Mouse (Mus musculus) erythroblast, embryonic 14.5 days (primary cell): ENCODE measurements around the gene Ccdc96.

Experiments
- GATA1 ChIP-seq: IDR thresholded peaks from 2 replicates; pipeline ENCODE4 v1.6.1; 2012; ENCODE audit warnings: low read length, inconsistent platforms, mixed read lengths
- TAL1 ChIP-seq: IDR thresholded peaks from 3 replicates; pipeline ENCODE4 v1.6.1; 2012; ENCODE audit warnings: low read length, inconsistent platforms, mixed read lengths

- TF ChIP-seq TAL1 (no peak), GATA1 (no peak)
Measured at GRCm38 (mm10) chr5:36525216-36525615, 40.8 kb downstream of the Ccdc96 start.
